Mouse (Mus musculus) ES-E14 (cell line): ENCODE data around the gene Gm21865. TPM values are rescaled to one million over a fixed set of nuclear protein-coding genes. Genes with fewer than 3 reads are reported as not detected.
"Not testable (repeated sequence)": the region's sequence is repeated elsewhere in the genome, so short reads cannot be mapped to it uniquely, and the experiment has no call there.

ENCODE experiments used
- DNase-seq: peaks from one replicate; pipeline ENCODE4 v3.0.0-alpha.2; 2013; ENCODE audit warnings: low read depth, low spot score
- H3K27ac ChIP-seq: 2 replicates; pipeline ENCODE4 v1.5.1; 2012; ENCODE audit warnings: low read depth, mild to moderate bottlenecking, low read length, moderate library complexity, mixed read lengths; ENCODE audit not compliant: poor library complexity, insufficient read depth, severe bottlenecking
- H3K36me3 ChIP-seq: 2 replicates; pipeline ENCODE4 v1.6.1; 2012; ENCODE audit warnings: mild to moderate bottlenecking, low read length, moderate library complexity, mixed read lengths; ENCODE audit not compliant: control insufficient read depth, poor library complexity, insufficient read depth, severe bottlenecking
- H3K4me1 ChIP-seq, 2 experiments: fragments of 150-350 bp in 1 of 2; sonication (generic) in 1 of 2; 2 replicates each; pipeline ENCODE4 v1.6.1; 2012; ENCODE audit warnings: low read length in 2 of 2, mild to moderate bottlenecking in 1 of 2, mixed read lengths in 1 of 2; ENCODE audit not compliant: control insufficient read depth in 2 of 2, insufficient read depth in 2 of 2, poor library complexity in 1 of 2
- H3K4me3 ChIP-seq, 2 experiments: fragments of 150-350 bp in 1 of 2; sonication (generic) in 1 of 2; 2 replicates each; pipeline ENCODE4 v1.5.1; 2012; ENCODE audit warnings: low read length in 2 of 2, low read depth in 1 of 2, mild to moderate bottlenecking in 1 of 2, mixed read lengths in 1 of 2; ENCODE audit not compliant: insufficient read depth in 1 of 2, poor library complexity in 1 of 2, severe bottlenecking in 1 of 2
- H3K9ac ChIP-seq: 2 replicates; pipeline ENCODE4 v1.6.1; 2012; ENCODE audit warnings: low read depth, mild to moderate bottlenecking, low read length, mixed read lengths; ENCODE audit not compliant: poor library complexity, insufficient read depth, severe bottlenecking
- H3K9me3 ChIP-seq: fragments of 150-350 bp; sonication (generic); 2 replicates; pipeline ENCODE4 v1.6.1; 2012; ENCODE audit warnings: low read depth, mild to moderate bottlenecking, low read length; ENCODE audit not compliant: control insufficient read depth, insufficient read depth
- in situ Hi-C, 2 experiments: fragments of 600-800 bp; cut with MboI; formaldehyde crosslinking; loops; one replicate each; pipeline ENCODE4 v1.15.1; 2025; ENCODE audit warnings: low sequenced_read_pairs in 2 of 2, inconsistent platforms in 1 of 2; ENCODE audit not compliant: unreplicated experiment in 2 of 2
- total RNA-seq: library from RNA; depleted of rRNA; stranded (reverse); fragments of 300-350 nt; gene quantifications from 2 replicates; pipeline ENCODE4 v1.2.3, GENCODE M21; 2012; rRNA removed

Gm21865 gene
- total RNA-seq = not detected in 2 replicates

GRCm38 (mm10) chrY:40316803-40317202 lies at the start of gene Gm21865:
Gm21865 (minus strand) TSS chrY:40316903.
- DNase-seq, H3K9me3 ChIP-seq, H3K9ac ChIP-seq, H3K27ac ChIP-seq, H3K36me3 ChIP-seq, H3K4me1 ChIP-seq, H3K4me3 ChIP-seq, in situ Hi-C loops: not testable (repeated sequence)

Other genes with a start within 250 kb of the Gm21865 start
- not detected in 2 replicates for gene Gm21882, start 64.6 kb upstream of the Gm21865 start, total RNA-seq